Mouse (Mus musculus) small intestine, adult 2 months (tissue): Measurements from ENCODE around the gene Pgf.

Experiments
- CTCF ChIP-seq: fragments of 200-500 bp; IDR thresholded peaks from 2 replicates; pipeline ENCODE4 v1.5.1; 2012; ENCODE audit warnings: low read depth, mild to moderate bottlenecking, control low read depth, inconsistent platforms, low read length, moderate library complexity, mixed read lengths; ENCODE audit not compliant: insufficient replicate concordance, insufficient read length; ENCODE audit errors: extremely low read depth
- POLR2A ChIP-seq: fragments of 200-500 bp; IDR thresholded peaks from 2 replicates; pipeline ENCODE4 v1.6.1; 2012; ENCODE audit warnings: low read depth, mild to moderate bottlenecking, control low read depth, inconsistent platforms, low read length, moderate library complexity

DNA sequence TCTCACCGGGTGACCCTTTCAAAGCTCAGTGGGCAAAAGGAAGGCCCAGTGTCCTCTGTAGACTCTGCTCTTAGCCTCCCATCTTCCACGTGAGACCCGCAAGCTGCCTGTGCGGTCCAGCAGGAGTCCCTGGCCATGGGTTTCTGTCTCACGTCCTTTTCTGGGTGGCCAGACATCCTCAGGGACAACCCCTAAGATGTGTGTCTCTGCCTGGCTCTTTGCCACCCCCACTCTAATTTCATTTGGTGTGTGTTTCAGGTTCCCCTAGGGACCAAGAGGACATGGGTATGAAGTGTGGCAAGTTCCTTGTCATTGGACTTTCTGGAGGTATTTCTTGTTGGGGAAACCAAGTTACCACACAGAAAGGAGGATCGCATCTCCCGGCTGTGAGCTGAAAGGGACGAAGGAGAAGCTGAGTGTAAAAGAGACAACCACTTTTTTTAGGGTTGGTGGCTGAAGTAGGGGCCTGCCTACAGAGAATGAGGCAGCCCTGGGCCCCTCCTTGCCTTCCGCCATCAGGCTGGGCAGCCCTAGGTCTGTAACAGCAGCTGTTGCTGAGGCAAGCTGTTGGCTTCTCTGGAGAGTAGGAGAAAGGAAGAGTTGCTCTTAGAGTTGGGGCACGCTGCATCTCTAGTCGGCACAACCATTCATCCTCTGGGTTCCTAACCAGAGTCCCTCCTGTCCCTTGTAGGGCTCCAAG, 16.5 kb upstream of the Pgf start:
- TF ChIP-seq POLR2A (no peak), CTCF (no peak)
